Mouse (Mus musculus) testis, postnatal 10 days (tissue): ENCODE data around the gene Krt28.

Experiments used
- DNase-seq: peaks from one replicate; pipeline ENCODE4 v3.0.0; 2021; ENCODE audit warnings: low spot score

The Krt28 gene

DNA sequence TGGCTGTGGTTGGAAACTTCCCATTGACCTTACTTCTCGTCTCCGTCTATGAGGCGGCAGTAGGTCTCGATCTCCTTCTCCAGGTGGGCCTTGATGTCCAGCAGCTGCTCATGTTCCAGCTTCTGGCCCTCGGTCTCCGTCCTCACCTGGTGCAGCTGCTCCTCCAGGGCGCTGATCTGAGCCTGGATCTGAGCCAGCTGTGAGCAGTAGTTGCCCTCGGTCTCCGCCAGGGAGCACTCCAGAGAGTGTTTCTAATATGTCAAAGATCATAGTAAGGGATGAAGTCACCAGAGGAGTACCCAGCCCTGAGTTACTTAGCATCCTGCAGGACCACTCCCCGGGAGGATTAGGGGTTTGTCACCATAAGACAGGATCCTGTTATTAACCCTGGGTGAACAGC, 7.9 kb downstream of the Krt28 start:
- DNase-seq = peak; percentile 59

DNA sequence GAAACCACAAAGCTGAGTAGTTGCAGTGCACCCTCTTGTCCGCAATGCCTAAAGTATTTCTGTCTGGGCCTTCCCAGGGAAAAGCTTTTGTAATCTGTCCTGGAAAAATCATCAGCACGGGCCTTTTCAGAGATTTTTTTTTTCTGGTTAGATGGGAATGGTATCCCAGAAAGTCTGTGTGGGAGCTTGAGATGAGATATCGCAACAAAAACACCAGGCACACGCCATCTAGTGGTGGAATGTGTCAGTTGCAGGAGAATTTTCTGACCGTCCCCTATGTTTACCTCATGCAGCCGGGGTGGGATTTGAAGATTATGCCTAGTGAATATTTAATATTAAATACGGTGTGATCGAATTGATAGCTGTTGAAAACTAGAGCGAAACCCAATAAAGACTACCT, 10.3 kb downstream of the Krt28 start:
- no peak for DNase-seq

DNA sequence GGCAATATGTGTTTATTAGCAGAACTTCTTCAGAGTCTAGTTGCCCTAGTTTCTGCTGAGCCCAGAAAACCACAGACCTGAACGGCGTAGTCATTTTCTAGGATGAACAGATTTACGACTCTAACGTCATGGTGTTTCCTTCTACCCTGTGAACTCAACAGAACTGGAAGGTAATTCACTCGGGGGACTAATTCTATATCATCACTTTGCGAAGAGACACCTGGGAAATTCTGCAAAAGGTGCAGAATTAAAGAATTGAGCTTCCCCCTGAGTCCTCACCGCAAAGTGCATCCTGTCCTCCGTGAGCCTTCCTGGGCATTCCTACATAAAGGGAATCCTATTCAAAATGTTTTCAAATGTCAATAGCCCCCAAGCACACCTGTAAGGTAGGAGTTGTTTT, 13.3 kb downstream of the Krt28 start:
- no peak for DNase-seq

DNA sequence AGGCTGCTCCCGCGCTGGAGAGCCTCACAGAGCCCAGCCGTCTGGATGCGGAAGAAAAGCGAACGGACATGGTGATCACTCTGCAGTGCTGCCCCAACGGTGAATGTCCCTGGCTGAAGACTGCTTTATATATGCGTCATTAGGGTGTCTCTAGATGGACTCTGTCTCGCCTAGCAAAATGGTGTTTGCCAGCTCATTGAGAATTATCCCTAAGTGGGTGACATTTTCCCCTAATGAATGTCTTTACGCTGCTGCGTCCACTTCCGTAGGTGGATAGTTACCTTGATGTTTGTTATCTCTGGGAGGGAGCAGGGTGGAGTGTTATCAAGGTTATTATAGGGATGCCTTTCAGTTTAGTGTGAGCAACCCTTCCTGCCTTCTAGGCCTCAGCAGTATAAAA, 23.7 kb downstream of the Krt28 start, which contains the start of gene Krt27:
Gene Krt27 (minus strand): TSS at position 101 of the 400 bp plus-strand sequence.
- no peak for DNase-seq

DNA sequence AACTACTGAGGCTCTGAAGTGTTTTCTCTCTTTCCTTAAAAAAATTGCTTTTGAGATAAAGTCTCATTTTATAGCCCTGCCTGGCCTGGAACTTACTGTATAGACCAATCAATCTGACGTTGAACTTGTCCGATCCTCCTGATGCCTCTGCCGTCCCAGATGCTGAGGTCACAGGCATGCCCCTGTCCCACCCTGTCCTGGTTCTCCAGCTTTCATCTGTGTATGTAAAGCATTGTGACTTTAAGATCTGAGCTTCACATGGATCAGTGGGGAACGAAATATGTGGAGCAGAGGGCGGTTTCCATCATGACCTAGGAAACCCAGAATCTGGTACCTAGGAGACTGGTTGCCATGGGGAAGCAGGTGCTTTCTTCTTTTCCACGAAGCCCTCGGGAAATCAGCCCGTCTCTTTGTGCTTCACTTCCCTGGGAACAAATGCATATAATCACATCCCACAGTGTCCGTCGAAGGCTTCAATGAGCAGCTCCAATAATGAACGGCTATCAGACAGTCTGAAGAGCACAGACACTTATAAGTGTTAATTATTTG, 35.3 kb downstream of the Krt28 start:
- DNase-seq = no peak

GRCm38 (mm10) chr11:99337866-99338265, 36.8 kb downstream of the Krt28 start, which contains the start of gene Krt26:
Gene Krt26, minus strand, starts transcription at chr11:99337966.
- no peak for DNase-seq

- DNase-seq = no peak
Measured at GRCm38 (mm10) chr11:99333426-99333825, 41.3 kb downstream of the Krt28 start.

GRCm38 (mm10) chr11:99329655-99330054, 45.0 kb downstream of the Krt28 start:
- DNase-seq = no peak

- DNase-seq = no peak
Measured at GRCm38 (mm10) chr11:99322851-99323250, 51.9 kb downstream of the Krt28 start, which contains the start of gene Krt25. Gene Krt25, minus strand, starts transcription at chr11:99322951.

DNA sequence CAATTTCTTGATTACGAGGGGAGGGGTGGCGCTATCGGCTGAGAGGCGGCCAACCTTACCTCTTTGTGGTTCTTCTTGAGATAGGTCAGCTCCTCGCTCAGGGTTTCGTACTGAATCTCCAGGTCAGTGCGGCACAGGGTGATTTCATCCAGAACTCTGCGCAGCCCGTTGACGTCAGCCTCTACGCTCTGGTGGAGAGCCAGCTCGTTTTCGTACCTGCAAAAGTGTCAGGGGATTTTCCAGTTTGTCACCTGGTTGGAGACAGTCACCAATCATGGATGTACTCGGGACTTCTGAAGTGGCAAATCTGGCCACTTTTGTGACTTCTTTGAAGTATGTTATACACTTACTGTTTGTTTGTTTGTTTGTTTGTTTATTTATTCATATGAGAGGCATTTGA, 53.6 kb downstream of the Krt28 start:
- no peak for DNase-seq

DNA sequence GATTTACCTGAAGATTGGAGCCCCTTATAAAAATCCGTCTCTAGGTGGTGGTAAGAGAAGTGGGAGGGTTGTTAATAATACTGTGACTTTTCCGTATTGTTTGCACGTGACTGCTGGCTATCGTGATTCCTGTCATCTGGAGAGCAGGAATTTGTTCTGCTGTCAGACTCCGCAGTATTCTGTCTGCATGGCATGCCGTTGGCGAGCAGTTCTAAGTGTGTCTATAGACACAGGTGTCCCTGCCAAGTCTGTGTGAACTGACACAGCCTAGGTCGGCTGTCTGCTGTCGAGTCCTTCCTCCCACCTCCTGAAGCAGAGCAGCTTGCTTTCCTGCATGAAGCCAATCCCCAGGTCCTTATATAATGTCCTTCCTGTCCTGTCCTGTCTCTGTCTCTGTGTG, 55.6 kb downstream of the Krt28 start:
- no peak for DNase-seq

GRCm38 (mm10) chr11:99316543-99316942, 58.2 kb downstream of the Krt28 start:
- no peak for DNase-seq
